Mouse (Mus musculus) layer of hippocampus, adult 9-10 months (tissue): ENCODE measurements around the gene Gabra1.

Experiments
- DNase-seq: peaks from one replicate; pipeline ENCODE4 v3.0.0; 2022; ENCODE audit warnings: low spot score

Gabra1 gene

DNA sequence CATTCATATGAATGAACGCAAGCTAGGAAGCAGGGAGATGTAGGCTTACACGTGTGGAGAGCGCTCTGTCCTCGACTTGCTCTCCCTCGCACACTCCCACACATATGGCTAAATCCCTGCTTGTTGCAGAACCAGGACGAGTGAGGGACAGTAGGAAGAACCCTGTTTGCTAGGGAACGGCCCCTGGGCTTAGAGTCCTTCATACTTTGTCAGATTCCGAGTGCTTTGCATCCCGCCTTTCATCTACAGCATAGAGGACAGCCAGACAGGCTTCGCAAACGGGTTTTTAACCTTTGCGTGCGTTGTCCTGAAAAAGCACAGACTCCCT is at the start of gene Gabra1:
Gene Gabra1 (minus strand): TSS at position 106 of the 328 bp plus-strand sequence.
- DNase-seq = no peak

DNA sequence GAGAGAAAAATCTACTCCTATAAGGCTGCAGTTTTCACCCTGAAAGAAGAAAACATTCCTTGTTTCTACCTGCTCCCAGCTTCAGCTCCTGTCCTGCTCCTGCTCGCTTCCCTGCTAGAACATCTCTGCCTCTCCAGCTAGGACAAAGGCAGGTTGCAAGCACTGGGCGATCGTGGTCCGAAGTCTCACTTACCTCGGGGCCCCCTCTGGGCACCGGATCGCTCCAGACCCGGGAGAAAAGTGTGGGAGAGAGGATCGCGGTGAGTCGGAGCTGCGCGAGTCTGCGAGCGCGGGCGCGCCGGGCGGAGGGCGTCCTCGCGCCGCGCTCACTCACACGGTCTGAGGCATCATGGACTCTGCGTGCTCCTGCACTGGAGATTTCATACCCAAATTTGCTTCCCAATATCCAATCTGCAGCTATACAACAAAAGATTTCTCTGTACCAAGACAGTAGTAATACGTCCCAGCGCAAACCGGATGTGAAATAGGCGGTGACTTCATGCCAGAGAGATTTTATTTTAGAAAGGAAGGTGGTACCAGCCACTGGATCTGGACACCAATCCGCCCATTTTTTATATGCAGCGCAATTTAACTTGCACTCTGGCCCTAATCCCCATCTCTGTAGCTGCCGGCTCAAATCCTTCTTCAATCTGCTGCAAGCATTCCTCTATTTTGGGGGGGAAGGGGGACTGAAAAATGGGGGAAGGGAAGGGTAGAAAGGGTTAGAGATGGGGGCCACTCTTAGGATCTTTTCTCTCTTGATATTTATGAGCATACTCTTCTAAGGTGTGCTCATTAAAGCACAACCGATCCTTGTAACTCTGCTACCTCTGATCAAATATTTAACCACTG is 531 bp downstream of the Gabra1 start:
- no peak for DNase-seq

DNA sequence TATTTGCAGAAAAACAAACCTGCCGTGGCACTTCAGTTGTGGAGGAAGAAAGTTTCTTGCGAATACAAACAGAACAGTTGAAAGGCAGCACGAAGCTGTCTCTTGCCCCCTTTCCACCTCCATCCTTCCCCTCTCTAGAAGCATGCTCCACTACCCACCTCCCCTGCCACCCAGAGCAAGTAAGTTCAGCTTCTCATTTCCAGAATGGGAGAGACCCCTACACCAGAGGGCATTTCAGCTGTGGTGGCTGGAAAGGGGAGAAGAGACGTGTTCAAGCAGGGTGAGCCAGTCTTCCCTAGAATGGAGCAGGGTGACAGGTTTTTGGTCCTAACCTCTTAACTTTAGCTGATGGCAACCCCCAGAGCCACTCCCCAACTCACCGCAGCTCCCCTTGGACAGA is 1.3 kb downstream of the Gabra1 start:
- no peak for DNase-seq

DNA sequence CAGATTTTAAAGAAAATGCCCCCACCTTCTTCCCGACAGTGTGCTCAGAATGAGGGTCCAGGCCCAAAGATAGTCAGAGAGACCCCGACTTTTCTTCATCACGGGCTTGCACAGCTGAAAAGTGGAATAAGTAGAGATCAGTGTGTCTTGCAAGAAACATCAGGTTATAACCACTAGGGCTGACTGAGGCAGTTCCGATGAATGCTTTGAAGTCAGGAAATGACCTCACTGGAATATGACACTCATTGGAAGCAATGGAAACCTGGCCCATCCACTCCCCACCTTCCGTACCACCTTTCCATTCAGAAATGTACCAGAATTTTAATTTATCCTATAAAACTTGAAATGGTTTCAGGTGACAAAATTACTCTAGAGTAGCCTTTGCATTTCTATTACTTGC is 3.2 kb downstream of the Gabra1 start:
- DNase-seq = no peak

DNA sequence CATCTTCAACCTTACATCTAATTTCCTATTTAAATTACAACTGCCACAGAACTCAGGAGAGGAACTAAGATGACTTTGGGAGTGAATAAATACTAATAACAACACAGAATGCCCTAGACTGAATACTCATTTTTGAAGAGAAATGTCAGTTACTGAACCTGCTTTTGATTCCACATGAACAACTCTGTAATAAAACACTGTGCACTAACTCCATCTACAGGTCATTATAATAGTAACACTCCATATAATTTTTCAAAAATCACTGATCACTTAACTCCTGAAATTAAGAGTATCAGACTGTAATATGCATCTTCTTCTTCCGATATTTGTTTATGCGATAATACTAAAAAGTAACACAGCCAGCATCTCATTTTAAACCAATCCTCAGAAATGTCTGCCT is 4.4 kb downstream of the Gabra1 start:
- no peak for DNase-seq

DNA sequence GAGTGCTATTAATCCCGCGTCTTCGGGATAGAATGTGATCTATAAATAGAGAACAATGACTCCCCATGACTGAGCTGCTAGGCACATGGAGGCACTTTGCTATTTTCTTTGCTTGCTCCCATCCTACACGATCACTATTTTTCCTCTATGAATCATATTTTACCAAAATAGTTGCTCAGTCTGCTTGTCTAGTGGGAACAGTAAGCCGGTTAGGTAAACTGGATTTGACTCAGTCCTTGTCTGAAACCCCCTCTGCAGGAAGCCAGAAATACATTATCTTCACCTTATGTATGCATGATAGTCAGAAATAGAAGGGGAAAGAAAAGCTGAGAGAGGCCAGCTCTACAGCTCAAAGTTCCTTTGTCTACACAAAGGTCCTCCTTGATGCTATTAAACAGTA is 31.3 kb downstream of the Gabra1 start:
- DNase-seq = no peak

GRCm38 (mm10) chr11:42116931-42117330 is 65.8 kb downstream of the Gabra1 start:
- DNase-seq = no peak

GRCm38 (mm10) chr11:42110051-42110450 is 72.7 kb downstream of the Gabra1 start:
- no peak for DNase-seq

- no peak for DNase-seq
These were observed 73.1 kb downstream of the Gabra1 start for GRCm38 (mm10) chr11:42109627-42110026.

- no peak for DNase-seq
These were observed 87.2 kb downstream of the Gabra1 start for GRCm38 (mm10) chr11:42095556-42095955.
